Mouse (Mus musculus): ENCODE measurements around the gene Abcc9.
"Not testable (repeated sequence)": the region's sequence is repeated elsewhere in the genome, so short reads cannot be mapped to it uniquely, and the experiment has no call there.

GRCm38 (mm10) chr6:142662056-142662455 is 40.1 kb downstream of the Abcc9 start:
- not testable (repeated sequence) for TF ChIP-seq CTCF, POLR2A (IDR thresholded peaks at IDR 0.05; ENCODE audit: insufficient read depth, low read depth, low read length)
